Mouse (Mus musculus): ENCODE results near the gene Nek6. TPM values are rescaled to one million over a fixed set of nuclear protein-coding genes. Genes with fewer than 3 reads are reported as not detected.

Nek6 gene
- total RNA-seq, 2 experiments from 2014 or later, result 28.2 to 29.4 TPM

DNA sequence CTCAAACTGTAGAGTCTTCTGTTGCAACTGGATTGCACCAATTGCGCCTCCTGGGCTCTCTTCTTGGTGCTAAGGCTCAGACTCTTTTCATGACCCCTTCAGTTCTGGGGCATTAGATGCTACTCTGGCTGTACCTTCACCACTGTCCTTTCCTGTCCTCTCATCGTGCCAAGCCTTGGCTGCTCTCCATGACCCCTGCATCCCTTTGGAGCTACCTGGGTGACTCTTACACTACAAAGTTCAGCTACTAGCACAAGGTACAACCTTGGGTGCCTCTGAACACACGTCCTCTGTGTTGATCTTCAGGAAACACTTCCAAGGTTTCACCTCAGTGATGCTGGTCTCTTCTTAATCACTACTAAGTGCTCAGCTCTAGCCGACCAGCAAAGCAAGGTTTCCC is 51.2 kb downstream of the Nek6 start:
- TF ChIP-seq CTCF (IDR thresholded peaks at IDR 0.05), result no peak
- Histone ChIP-seq H3K27ac (no peak overlapping the region), H3K4me3 (no peak overlapping the region)
- intact Hi-C loops (cut with DNase I), result no loop called here
- DNase-seq (ENCODE audit: extremely low spot score in 1 of 2, low spot score in 2 of 2), result no peak

GRCm38 (mm10) chr2:38571971-38572601 is 60.6 kb downstream of the Nek6 start:
- Histone ChIP-seq H3K4me3 (no peak overlapping the region), H3K27ac (no peak overlapping the region)
- no peak for DNase-seq (ENCODE audit: extremely low spot score in 1 of 2, low spot score in 2 of 2)
- intact Hi-C loops (cut with DNase I), result no loop called here
- TF ChIP-seq CTCF (IDR thresholded peaks at IDR 0.05), result no peak

DNA sequence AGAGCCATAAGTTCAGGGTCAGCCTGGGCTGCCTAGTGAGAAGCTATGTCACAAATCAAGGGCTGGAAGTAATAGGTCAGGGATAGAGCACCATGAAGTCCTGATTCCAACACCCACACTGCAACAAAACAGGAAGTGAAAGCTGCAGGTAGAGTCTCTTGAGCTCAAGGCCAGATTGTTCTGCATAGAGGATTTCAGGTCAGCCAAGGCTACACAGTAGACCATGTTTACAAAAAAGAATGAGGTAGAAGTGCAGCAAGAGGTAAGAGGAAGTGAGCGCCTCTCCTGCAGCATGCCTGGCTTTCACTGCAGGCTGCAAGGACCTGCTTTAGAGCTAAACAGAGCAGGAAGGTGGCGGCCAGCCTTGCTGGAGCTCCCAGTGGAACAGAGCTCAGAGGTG is 63.3 kb downstream of the Nek6 start:
- DNase-seq (ENCODE audit: extremely low spot score in 1 of 2, low spot score in 2 of 2), result no peak
- Histone ChIP-seq H3K27ac (no peak overlapping the region), H3K4me3 (no peak overlapping the region)
- TF ChIP-seq CTCF (IDR thresholded peaks at IDR 0.05), result no peak
- intact Hi-C loops (cut with DNase I), result loop anchor here (5.0 kb wide), 1 partner anchor 62 kb away; the partner anchor contains the start of gene Nek6

DNA sequence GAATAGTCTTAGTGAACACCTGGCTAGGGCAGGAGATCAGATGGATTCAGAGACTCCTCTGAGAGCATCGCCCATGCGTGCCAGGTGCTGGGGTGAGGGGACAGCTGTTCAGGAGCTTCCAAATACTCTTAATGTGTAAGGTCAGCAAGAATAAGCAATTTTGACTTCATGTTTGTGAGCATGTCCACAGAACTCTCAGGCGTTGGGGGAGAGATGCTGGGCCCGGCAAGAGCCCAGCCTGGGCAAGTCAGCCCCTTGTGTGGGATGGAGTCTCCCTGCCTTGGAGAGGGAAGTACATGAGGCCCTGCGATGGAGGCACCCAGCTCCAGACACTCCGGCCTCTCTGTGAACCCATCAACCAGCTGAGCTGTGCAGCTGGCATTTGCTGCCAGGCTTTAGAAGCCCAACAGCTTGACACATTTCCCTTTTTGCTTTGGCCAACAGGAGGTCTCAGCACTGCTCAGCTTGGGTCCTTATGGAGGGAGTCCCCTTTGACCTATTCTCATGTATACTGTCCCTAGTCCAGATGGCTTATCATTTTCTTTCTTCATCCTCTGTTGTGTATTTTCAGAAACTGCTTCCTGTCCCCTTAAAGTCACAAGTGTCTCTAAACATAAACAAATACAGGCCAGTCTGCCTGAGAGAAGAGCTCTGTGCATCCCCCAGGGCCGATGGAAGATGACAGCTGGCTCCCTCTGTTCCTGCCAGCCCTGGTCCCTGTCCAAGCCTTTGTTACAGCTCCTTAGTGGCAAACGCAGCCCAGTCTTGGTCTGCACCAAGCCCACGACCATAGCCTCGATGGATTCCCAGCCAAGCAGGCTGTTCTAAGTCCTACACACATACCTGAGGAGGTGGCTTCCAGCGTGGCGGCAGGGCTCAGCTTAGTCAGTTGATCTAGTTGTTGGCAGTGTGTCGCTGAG is 67.4 kb downstream of the Nek6 start:
- intact Hi-C loops (cut with DNase I), result loop anchor here (5.0 kb wide), 1 partner anchor 67 kb away; the partner anchor contains the start of gene Nek6
- Histone ChIP-seq H3K27ac (no peak overlapping the region), H3K4me3 (no peak overlapping the region)
- TF ChIP-seq CTCF (IDR thresholded peaks at IDR 0.05), result no peak
- DNase-seq (ENCODE audit: extremely low spot score in 1 of 2, low spot score in 2 of 2), result peak; percentile 29 to 59

DNA sequence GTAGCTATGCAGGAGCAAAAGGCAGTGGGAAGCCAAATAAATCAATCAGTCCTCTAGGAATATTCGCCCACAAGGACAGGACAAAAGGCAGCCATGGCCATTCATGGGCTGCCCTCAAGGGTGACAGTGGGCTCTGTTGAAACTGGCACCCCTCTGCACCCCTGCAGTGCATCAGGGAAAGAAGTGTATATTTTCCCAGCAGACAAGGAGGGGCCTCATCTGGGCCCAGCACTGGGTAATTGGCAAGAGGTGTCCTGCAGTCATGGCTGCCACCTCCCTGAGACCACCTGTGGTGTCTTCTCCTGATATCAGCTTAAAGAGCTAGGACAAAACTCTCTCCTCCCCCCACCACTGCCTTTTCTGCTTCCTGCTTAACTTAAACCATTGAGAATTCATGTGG is 68.1 kb downstream of the Nek6 start:
- TF ChIP-seq CTCF (IDR thresholded peaks at IDR 0.05), result no peak
- H3K4me3 ChIP-seq, result no peak overlapping the region
- DNase-seq (ENCODE audit: extremely low spot score in 1 of 2, low spot score in 2 of 2), result no peak
- intact Hi-C loops (cut with DNase I), result loop anchor here (5.0 kb wide), 1 partner anchor 67 kb away; the partner anchor contains the start of gene Nek6
- H3K27ac ChIP-seq, result no peak overlapping the region

DNA sequence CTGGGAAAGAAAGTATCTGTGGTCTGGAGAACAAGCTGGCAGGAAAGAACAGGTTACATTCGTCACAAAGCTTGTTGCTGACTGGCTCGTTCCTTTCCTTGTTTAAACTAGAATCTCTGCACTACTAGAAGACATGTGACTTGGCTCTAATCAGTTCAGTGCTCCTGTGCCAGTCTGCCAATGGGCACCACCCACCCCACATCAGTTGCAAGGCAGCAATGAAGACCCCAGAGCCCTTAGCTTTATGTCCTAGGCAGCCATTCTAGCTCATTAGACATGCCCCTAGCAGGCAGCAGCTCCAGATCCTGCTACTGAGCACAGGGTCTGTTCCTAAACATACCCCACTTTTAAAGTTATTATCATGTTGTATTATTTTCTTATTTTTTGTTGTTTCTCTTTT is 72.5 kb downstream of the Nek6 start:
- no peak for TF ChIP-seq CTCF (IDR thresholded peaks at IDR 0.05)
- no peak overlapping the region for H3K27ac ChIP-seq
- intact Hi-C loops (cut with DNase I), result loop anchor here (10.0 kb wide), 1 partner anchor 769 kb away; no protein-coding TSS in a partner anchor
- DNase-seq (ENCODE audit: extremely low spot score in 1 of 2, low spot score in 2 of 2), result no peak
- no peak overlapping the region for H3K4me3 ChIP-seq

DNA sequence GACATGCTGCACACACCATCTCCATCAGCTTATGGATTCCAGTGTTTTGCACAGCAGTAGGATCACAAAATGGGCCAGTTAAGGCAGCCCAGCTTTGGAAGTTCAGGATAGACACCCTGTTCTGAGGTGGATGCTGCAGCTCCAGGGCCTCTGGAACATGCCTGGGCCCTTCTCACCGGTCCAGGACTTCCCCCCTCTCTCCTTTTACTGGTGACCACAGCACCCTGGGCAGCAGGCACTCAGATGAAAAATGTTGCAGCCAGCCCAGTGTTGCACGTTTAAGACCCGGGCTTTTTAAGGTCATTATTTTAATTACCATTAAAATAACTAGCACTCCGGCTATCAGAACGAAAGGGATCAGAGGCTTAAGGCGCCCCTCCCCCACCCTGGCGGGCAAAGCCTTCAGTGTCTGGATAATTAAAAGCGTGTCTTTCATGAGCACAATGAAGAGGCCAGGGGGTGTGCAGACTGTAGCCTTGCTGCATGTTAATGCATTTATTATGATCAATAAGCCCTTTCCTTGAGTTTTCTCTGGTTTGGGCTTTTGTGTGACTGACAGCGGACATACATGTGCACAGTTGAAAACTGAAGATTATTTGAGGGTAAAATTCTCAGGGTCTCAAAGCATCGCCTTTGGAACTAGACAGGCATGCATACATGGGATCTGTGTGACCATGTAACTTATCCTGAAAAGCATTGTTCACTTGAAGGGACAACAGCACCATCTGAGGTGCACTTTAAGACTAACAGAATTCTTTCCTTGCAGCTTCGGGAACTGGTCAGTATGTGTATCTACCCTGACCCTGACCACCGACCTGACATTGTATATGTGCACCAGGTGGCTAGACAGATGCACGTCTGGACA is 73.3 kb downstream of the Nek6 start:
- DNase-seq (ENCODE audit: extremely low spot score in 1 of 2, low spot score in 2 of 2), result no peak
- H3K27ac ChIP-seq, result no peak overlapping the region
- intact Hi-C loops (cut with DNase I), result loop anchor here (10.0 kb wide), 1 partner anchor 770 kb away; no protein-coding TSS in a partner anchor
- H3K4me3 ChIP-seq, result no peak overlapping the region
- TF ChIP-seq CTCF (IDR thresholded peaks at IDR 0.05), result no peak

DNA sequence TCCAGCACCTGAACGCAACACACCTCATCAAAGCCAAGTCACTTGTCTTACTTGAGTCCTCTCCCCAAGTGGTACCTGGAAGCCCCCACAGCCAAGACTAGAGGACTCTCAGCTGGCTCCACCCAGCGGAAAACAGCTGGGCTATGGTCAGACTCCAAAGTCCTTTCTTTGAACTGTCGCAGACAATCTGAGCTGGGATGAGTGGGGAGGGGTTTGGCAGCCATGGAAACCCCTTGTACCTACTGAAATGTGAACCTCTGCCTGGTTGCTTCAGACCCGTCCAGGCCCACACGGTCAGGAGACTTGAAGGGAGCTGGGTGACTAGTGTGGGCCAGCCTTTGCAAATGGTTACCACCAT is 73.9 kb downstream of the Nek6 start:
- H3K4me3 ChIP-seq, result no peak overlapping the region
- intact Hi-C loops (cut with DNase I), result loop anchor here (10.0 kb wide), 1 partner anchor 771 kb away; no protein-coding TSS in a partner anchor
- no peak overlapping the region for H3K27ac ChIP-seq
- TF ChIP-seq CTCF (IDR thresholded peaks at IDR 0.05), result no peak
- no peak for DNase-seq (ENCODE audit: extremely low spot score in 1 of 2, low spot score in 2 of 2)

DNA sequence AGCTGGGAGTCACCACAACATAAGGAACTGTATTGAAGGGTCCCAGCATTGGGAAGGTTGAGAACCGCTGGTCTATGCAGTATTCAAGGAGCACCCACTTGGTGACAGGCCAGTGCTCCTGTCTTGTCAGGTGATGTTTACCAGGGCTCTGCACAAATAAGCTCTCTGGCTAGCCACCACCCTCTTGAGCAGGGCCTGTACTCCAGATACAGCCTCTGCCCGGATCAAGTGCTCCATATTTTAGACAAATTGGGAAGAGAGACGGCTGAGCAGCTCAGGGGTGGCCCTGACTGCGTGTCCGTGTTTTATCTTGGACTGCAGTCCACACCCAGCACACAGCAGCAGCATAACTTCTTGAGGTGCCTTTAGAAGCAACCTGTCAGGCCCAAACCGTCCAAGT is 75.3 kb downstream of the Nek6 start:
- Histone ChIP-seq H3K27ac (no peak overlapping the region), H3K4me3 (no peak overlapping the region)
- DNase-seq (ENCODE audit: extremely low spot score in 1 of 2, low spot score in 2 of 2), result no peak
- no peak for TF ChIP-seq CTCF (IDR thresholded peaks at IDR 0.05)
- intact Hi-C loops (cut with DNase I), result loop anchor here (10.0 kb wide), 1 partner anchor 772 kb away; no protein-coding TSS in a partner anchor

DNA sequence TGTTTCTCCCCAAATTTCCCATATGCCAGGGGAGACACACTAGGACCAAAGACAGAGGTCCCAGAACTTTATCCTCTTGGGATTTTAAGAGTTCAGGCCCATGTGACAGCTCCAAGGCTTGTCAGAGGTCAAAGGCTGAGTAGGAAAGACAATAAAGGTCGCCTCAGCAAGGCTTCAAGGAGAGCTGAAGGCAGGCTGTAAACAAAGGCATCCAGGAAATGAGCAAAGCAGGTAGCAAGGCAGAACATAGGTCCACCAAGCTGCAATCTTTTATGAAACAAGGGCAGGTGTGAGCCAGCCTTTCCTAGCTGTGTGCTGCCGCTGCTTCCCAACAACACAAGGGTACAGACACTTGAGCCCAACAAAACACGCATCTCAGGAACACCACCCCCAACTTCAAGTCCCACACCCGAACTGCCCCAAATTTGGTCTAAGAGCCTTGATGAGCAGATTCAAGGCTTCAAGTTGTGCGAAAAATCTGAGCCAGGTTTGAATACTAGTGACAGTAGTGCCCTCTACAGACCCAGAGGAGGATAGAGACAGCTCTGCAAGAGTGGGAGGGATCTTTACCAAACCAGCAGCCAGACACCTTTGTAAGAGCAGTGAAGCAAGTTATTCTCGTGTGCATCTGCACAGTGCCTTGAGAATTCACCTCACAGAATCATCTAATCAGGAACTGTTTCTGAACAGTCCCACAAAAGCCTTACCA is 80.5 kb downstream of the Nek6 start:
- DNase-seq (ENCODE audit: extremely low spot score in 1 of 2, low spot score in 2 of 2), result no peak
- intact Hi-C loops (cut with DNase I), result loop anchor here (2.0 to 5.0 kb wide), 2 partner anchors 159 to 665 kb away; no protein-coding TSS in a partner anchor

DNA sequence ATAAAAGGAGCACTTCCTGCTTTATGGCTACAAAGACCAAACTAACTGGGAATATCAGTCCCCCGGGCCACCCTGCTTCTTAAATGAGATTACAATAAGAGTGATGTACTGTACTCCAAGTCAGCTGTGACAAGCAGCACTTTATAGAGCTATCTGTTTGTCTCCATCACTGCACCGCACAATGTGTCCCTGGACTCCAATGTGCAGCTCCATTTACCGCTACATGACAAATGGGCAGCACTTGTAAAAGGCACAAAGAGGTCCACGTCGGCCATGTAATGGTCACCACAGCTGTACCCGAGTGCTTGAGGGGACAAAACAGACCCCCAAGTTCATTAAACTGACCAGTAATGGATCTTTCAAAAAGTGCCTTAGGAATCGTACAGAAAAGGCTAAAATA is 83.4 kb downstream of the Nek6 start:
- no peak for DNase-seq (ENCODE audit: extremely low spot score in 1 of 2, low spot score in 2 of 2)
- no peak overlapping the region for H3K27ac ChIP-seq
- H3K4me3 ChIP-seq, result no peak overlapping the region
- TF ChIP-seq CTCF (IDR thresholded peaks at IDR 0.05), result no peak
- intact Hi-C loops (cut with DNase I), result loop anchor here (5.0 kb wide), 1 partner anchor 668 kb away; no protein-coding TSS in a partner anchor

More for the DNA sequence above, 80.5 kb downstream of the Nek6 start:
- Histone ChIP-seq H3K27ac (no peak overlapping the region), H3K4me3 (no peak overlapping the region)
- peak; percentile 71 for TF ChIP-seq CTCF (IDR thresholded peaks at IDR 0.05)
